8 mouse cellular contexts compared by ENCODE assay signal in genomic region chr9:25104638-25105037, GRCm38 (mm10). TPM values are rescaled to one million over a fixed set of nuclear protein-coding genes. Genes with fewer than 3 reads are reported as not detected.
DNase-seq lines count a peak whose midpoint lies in the region; ATAC-seq and TF ChIP-seq lines count a peak whose summit lies in the region.

No protein-coding gene starts in this region.

- peaks cover 9% of the 10 kb centered on the region; the same call in 1 of the 2 replicates for H3K9me3 ChIP-seq in forebrain, embryonic 13.5 days (replicated peaks)
- peaks cover 4% of the 10 kb centered on the region; the same call in 1 of the 2 replicates for H3K9me3 ChIP-seq in limb, embryonic 14.5 days (ENCODE audit: control insufficient read depth, low read length)
- H3K9me3 ChIP-seq in neural tube, embryonic 11.5 days (ENCODE audit: control insufficient read depth, low read length): no peaks in the 10 kb centered on the region; the same call in 1 of the 2 replicates

- H3K36me3 ChIP-seq in forebrain, embryonic 13.5 days (ENCODE audit: poor library complexity, severe bottlenecking): peaks cover 44% of the 10 kb centered on the region
- peaks cover 37% of the 10 kb centered on the region for H3K36me3 ChIP-seq in limb, embryonic 14.5 days (ENCODE audit: control insufficient read depth, insufficient read depth, low read length)
- no peaks in the 10 kb centered on the region; the same call in 1 of the 2 replicates for H3K36me3 ChIP-seq in neural tube, embryonic 11.5 days (ENCODE audit: control insufficient read depth, insufficient read depth, low read length)

- no peak overlapping the region for H3K4me3 ChIP-seq in forebrain, embryonic 13.5 days
- no peak overlapping the region for H3K4me3 ChIP-seq in limb, embryonic 14.5 days (replicated peaks; ENCODE audit: low read length)
- no peak overlapping the region for H3K4me3 ChIP-seq in neural tube, embryonic 11.5 days (ENCODE audit: low read depth, low read length)

- peak; percentile 46 to 49 for DNase-seq in B cell, adult 2 months
- DNase-seq in c-Kit-positive CD71-negative TER-119-negative erythroid progenitor cells, embryonic 14.5 days (ENCODE audit: low read depth): peak; percentile 35
- peak; percentile 20 for DNase-seq in kidney, adult 18-20 months
- DNase-seq in limb, embryonic 14.5 days (ENCODE audit: low spot score): peak; percentile 37
- DNase-seq in neural tube, embryonic 11.5 days (ENCODE audit: low spot score): peak; percentile 35
- no peak for DNase-seq in gastrocnemius, postnatal 4 days (ENCODE audit: low spot score in 2 of 2)

- ATAC-seq in CD4-positive, CD25-positive, alpha-beta regulatory T cell, adult 4 months: peak; percentile 93
- peak; percentile 75; the same call in 1 of the 2 replicates for ATAC-seq in forebrain, embryonic 13.5 days
- ATAC-seq in limb, embryonic 14.5 days (ENCODE audit: low FRiP score, low read depth): 0 out of 2 replicates have a peak, but pooled peaks have one; percentile 41
- peak; percentile 69; the same call in 1 of the 2 replicates for ATAC-seq in neural tube, embryonic 11.5 days (ENCODE audit: insufficient read depth, low FRiP score, low TSS enrichment)

- no peak for TF ChIP-seq POLR2A in limb, embryonic 14.5 days (IDR thresholded peaks at IDR 0.05; ENCODE audit: borderline replicate concordance, extremely low read depth, insufficient read depth, insufficient read length)

- H3K27me3 ChIP-seq in forebrain, embryonic 13.5 days: no peaks in the 10 kb centered on the region
- H3K27me3 ChIP-seq in limb, embryonic 14.5 days (ENCODE audit: control insufficient read depth, insufficient read depth, low read length): no peaks in the 10 kb centered on the region
- no peaks in the 10 kb centered on the region for H3K27me3 ChIP-seq in neural tube, embryonic 11.5 days (ENCODE audit: control insufficient read depth, insufficient read depth, low read length)

- H3K4me2 ChIP-seq in forebrain, embryonic 13.5 days: no peak overlapping the region
- no peak overlapping the region for H3K4me2 ChIP-seq in limb, embryonic 14.5 days (replicated peaks; ENCODE audit: low read depth, low read length, severe bottlenecking)
- H3K4me2 ChIP-seq in neural tube, embryonic 11.5 days (ENCODE audit: low read depth): no peak overlapping the region

- no peak overlapping the region for H3K27ac ChIP-seq in forebrain, embryonic 13.5 days
- H3K27ac ChIP-seq in limb, embryonic 14.5 days (replicated peaks; ENCODE audit: low read depth, low read length): no peak overlapping the region
- no peak overlapping the region for H3K27ac ChIP-seq in neural tube, embryonic 11.5 days (ENCODE audit: low read depth, low read length)

- H3K9ac ChIP-seq in forebrain, embryonic 13.5 days: no peak overlapping the region
- H3K9ac ChIP-seq in limb, embryonic 14.5 days (ENCODE audit: low read depth, low read length, severe bottlenecking): no peak overlapping the region
- H3K9ac ChIP-seq in neural tube, embryonic 11.5 days (ENCODE audit: low read length): no peak overlapping the region

- H3K4me1 ChIP-seq in forebrain, embryonic 13.5 days: no peaks in the 10 kb centered on the region
- H3K4me1 ChIP-seq in limb, embryonic 14.5 days (ENCODE audit: control insufficient read depth, insufficient read depth, low read length): no peaks in the 10 kb centered on the region
- no peaks in the 10 kb centered on the region for H3K4me1 ChIP-seq in neural tube, embryonic 11.5 days (ENCODE audit: control insufficient read depth, insufficient read depth, low read length)

RNA-seq across cellular contexts. Expression of gene Gm10181, which starts 15.4 kb away (rescaled TPM):
- polyA plus RNA-seq in CD4-positive, CD25-positive, alpha-beta regulatory T cell, adult 4 months (2017; shearing (Covaris generic)): not detected
- polyA plus RNA-seq in forebrain, embryonic 13.5 days (2015; fragmentation: Nextera tagmentation; extraction: Ambion mirVana): not detected in 2 replicates
- polyA plus RNA-seq in limb, embryonic 14.5 days (2012; rRNA removed): not detected in 2 replicates
- polyA plus RNA-seq in limb, embryonic 14.5 days (2014; fragmentation: Nextera tagmentation; extraction: Ambion mirVana): not detected in 2 replicates
- not detected in 2 replicates for polyA plus RNA-seq in neural tube, embryonic 11.5 days (2014; fragmentation: Nextera tagmentation; extraction: Ambion mirVana)
- not detected for total RNA-seq in gastrocnemius, postnatal 4 days (2021)

RNA-seq across cellular contexts. Expression of gene Herpud2, which starts 47.0 kb away (rescaled TPM):
- polyA plus RNA-seq in CD4-positive, CD25-positive, alpha-beta regulatory T cell, adult 4 months (2017; shearing (Covaris generic)): 10 to 100 TPM; 11.0 to 15.3 TPM
- polyA plus RNA-seq in forebrain, embryonic 13.5 days (2015; fragmentation: Nextera tagmentation; extraction: Ambion mirVana): 31.7 and 33.5 TPM in 2 replicates
- polyA plus RNA-seq in limb, embryonic 14.5 days (2012; rRNA removed): 32.8 and 42.1 TPM in 2 replicates
- polyA plus RNA-seq in limb, embryonic 14.5 days (2014; fragmentation: Nextera tagmentation; extraction: Ambion mirVana): 33.8 and 39.3 TPM in 2 replicates
- polyA plus RNA-seq in neural tube, embryonic 11.5 days (2014; fragmentation: Nextera tagmentation; extraction: Ambion mirVana): 32.5 and 33.4 TPM in 2 replicates
- total RNA-seq in gastrocnemius, postnatal 4 days (2021): 10 to 100 TPM; 45.8 to 49.3 TPM

Comparison
In these comparisons a context has a peak if more than half of its experiments do, and no peak if none do; other contexts are left out.
1. DNase-seq: peak in B cell, adult 2 months (2 of 2), c-Kit-positive CD71-negative TER-119-negative erythroid progenitor cells, embryonic 14.5 days (single experiment), kidney, adult 18-20 months (single experiment), limb, embryonic 14.5 days (single experiment) and neural tube, embryonic 11.5 days (single experiment); none in gastrocnemius, postnatal 4 days (0 of 2).
2. ATAC-seq: peak in every context shown above with its lines; median percentile 93 in CD4-positive, CD25-positive, alpha-beta regulatory T cell, adult 4 months; 75 in forebrain, embryonic 13.5 days; 69 in neural tube, embryonic 11.5 days; 41 in limb, embryonic 14.5 days.